In genomic region chr11:118269827-118270226, GRCm38 (mm10) we compare ENCODE assay signal across 9 mouse cellular contexts. TPM values are rescaled to one million over a fixed set of nuclear protein-coding genes. Genes with fewer than 3 reads are reported as not detected.
DNase-seq lines count a peak whose midpoint lies in the region; ATAC-seq and TF ChIP-seq lines count a peak whose summit lies in the region.
"Had no signal": no experiment of that assay in that cellular context is flagged by ENCODE, and none has a peak within 500 bp of the region (broad histone marks: within the 10 kb centered on the region; RNA-seq: fewer than 3 reads in every experiment).

No protein-coding gene starts in this region.

- peaks cover 3% of the 10 kb centered on the region; the same call in 1 of the 2 replicates for H3K4me1 ChIP-seq in spleen, adult 2 months (ENCODE audit: control insufficient read depth, insufficient read depth, insufficient read length)

- H3K4me3 ChIP-seq in spleen, adult 2 months (ENCODE audit: extremely low read depth, insufficient read depth, insufficient read length): no peak overlapping the region
- H3K4me3 ChIP-seq: megakaryocyte, embryonic 14.5 days had no signal

- no peak for ATAC-seq in activated CD4-positive, CD25-positive, alpha-beta regulatory T cell, adult 4 months

- peak; percentile 35 for DNase-seq in heart, postnatal 4 days
- no peak for DNase-seq in heart, adult 8-10 months (ENCODE audit: low spot score)
- peak in 1 of 2 experiments; percentile 61 for DNase-seq in spleen, adult 2 months (ENCODE audit: low read depth in 1 of 2, low spot score in 2 of 2)
- no peak for DNase-seq in spleen, adult 12 weeks (ENCODE audit: low spot score)
- DNase-seq in c-Kit-positive CD71-positive TER-119-positive erythroid progenitor cells, embryonic 14.5 days (ENCODE audit: low spot score): peak; percentile 21
- peak; percentile 73 for DNase-seq in thymus, postnatal 25 days
- DNase-seq in ovary, postnatal 14 days (ENCODE audit: low spot score): no peak

- H3K36me3 ChIP-seq in spleen, adult 2 months (ENCODE audit: control insufficient read depth, insufficient read depth, low read length): peaks cover 48% of the 10 kb centered on the region

- no peaks in the 10 kb centered on the region for H3K27me3 ChIP-seq in spleen, adult 2 months (ENCODE audit: control insufficient read depth, insufficient read depth, low read length)
- H3K27me3 ChIP-seq: megakaryocyte, embryonic 14.5 days had no signal

- TF ChIP-seq CTCF in spleen, adult 2 months (IDR thresholded peaks at IDR 0.05; ENCODE audit: extremely low read depth, insufficient read depth, insufficient read length, insufficient replicate concordance): peak; percentile 22; the same call in 1 of the 2 replicates

- 96% methylated on average over 3 of the region's 3 CpGs for whole genome bisulfite sequencing in spleen, adult 2 months

- no peak overlapping the region for H3K27ac ChIP-seq in spleen, adult 2 months (ENCODE audit: insufficient read depth, low read length)

- no peak for TF ChIP-seq POLR2A in spleen, adult 2 months (IDR thresholded peaks at IDR 0.05; ENCODE audit: low read depth, low read length)

RNA-seq across cellular contexts. Expression of gene Usp36, which starts 20.2 kb away (rescaled TPM):
- 10 to 100 TPM; 15.5 to 18.7 TPM for total RNA-seq in heart, postnatal 4 days (2021)
- 10 to 100 TPM; 13.2 to 14.5 (median 13.9) TPM for total RNA-seq in heart, adult 8-10 months (2022)
- 20.9 and 25.3 TPM in 2 replicates for polyA plus RNA-seq in spleen, adult 2 months (2012; rRNA removed)
- polyA plus RNA-seq in activated CD4-positive, CD25-positive, alpha-beta regulatory T cell, adult 4 months (2017; shearing (Covaris generic)): 10 to 100 TPM; 15.6 to 15.8 TPM

RNA-seq across cellular contexts. Expression of gene Cyth1, which starts 21.4 kb away (rescaled TPM):
- 10 to 100 TPM; 38.3 to 39.1 TPM for total RNA-seq in heart, postnatal 4 days (2021)
- 10 to 100 TPM; 34.5 to 56.9 (median 50.9) TPM for total RNA-seq in heart, adult 8-10 months (2022)
- 47.7 and 57.3 TPM in 2 replicates for polyA plus RNA-seq in spleen, adult 2 months (2012; rRNA removed)
- 10 to 100 TPM; 50.1 to 73.2 TPM for polyA plus RNA-seq in activated CD4-positive, CD25-positive, alpha-beta regulatory T cell, adult 4 months (2017; shearing (Covaris generic))

Comparison
In these comparisons a context has a peak if more than half of its experiments do, and no peak if none do; other contexts are left out.
1. DNase-seq: peak in heart, postnatal 4 days (single experiment), c-Kit-positive CD71-positive TER-119-positive erythroid progenitor cells, embryonic 14.5 days (single experiment) and thymus, postnatal 25 days (single experiment); none in heart, adult 8-10 months (single experiment), spleen, adult 12 weeks (single experiment) and ovary, postnatal 14 days (single experiment).